Mouse (Mus musculus) liver, postnatal 0 days (tissue): ENCODE data around the gene Nln. TPM values are rescaled to one million over a fixed set of nuclear protein-coding genes. Genes with fewer than 3 reads are reported as not detected.

Experiments
- ATAC-seq: fragments of 200-750 bp; cut with Nextera tagmentation; 2 replicates; pipeline ENCODE4 v1.8.0; 2017; ENCODE audit warnings: mild to moderate bottlenecking, moderate library complexity
- DNase-seq: peaks from one replicate; pipeline ENCODE4 v3.0.0-alpha.2; 2016
- H3K27ac ChIP-seq: fragments of 300-500 bp; sonication (generic); 2 replicates; pipeline ENCODE4 v1.5.1; 2014; ENCODE audit warnings: antibody characterized with exemption, moderate library complexity, mild to moderate bottlenecking, low read depth
- H3K27me3 ChIP-seq: fragments of 300-500 bp; sonication (generic); 2 replicates; pipeline ENCODE4 v1.6.1; 2014; ENCODE audit warnings: low read length, control low read depth, mixed read lengths; ENCODE audit not compliant: insufficient read depth
- H3K36me3 ChIP-seq: fragments of 300-500 bp; sonication (generic); replicated peaks from 2 replicates; pipeline ENCODE4 v1.6.1; 2014; ENCODE audit warnings: mild to moderate bottlenecking, control low read depth, low read length, moderate library complexity, mixed read lengths; ENCODE audit not compliant: insufficient read depth
- H3K4me1 ChIP-seq: fragments of 300-500 bp; sonication (generic); 2 replicates; pipeline ENCODE4 v1.6.1; 2014; ENCODE audit warnings: antibody characterized with exemption, mild to moderate bottlenecking, control low read depth; ENCODE audit not compliant: insufficient read depth
- H3K4me2 ChIP-seq: fragments of 300-500 bp; sonication (generic); 2 replicates; pipeline ENCODE4 v1.6.1; 2014; ENCODE audit warnings: low read depth, mild to moderate bottlenecking, low read length, moderate library complexity, mixed read lengths
- H3K4me3 ChIP-seq: fragments of 300-500 bp; sonication (generic); 2 replicates; pipeline ENCODE4 v1.5.1; 2014; ENCODE audit warnings: low read depth, low read length
- H3K9ac ChIP-seq: fragments of 300-500 bp; sonication (generic); replicated peaks from 2 replicates; pipeline ENCODE4 v1.6.1; 2014; ENCODE audit warnings: mild to moderate bottlenecking, moderate library complexity
- H3K9me3 ChIP-seq: fragments of 300-500 bp; sonication (generic); 2 replicates; pipeline ENCODE4 v1.6.1; 2016; ENCODE audit warnings: mild to moderate bottlenecking, control low read depth, low read length, mixed read lengths
- CTCF ChIP-seq: sonication (generic); IDR thresholded peaks from 2 replicates; pipeline ENCODE4 v1.5.1; 2016; ENCODE audit warnings: antibody characterized with exemption, low read depth
- EP300 ChIP-seq: IDR thresholded peaks from 2 replicates; pipeline ENCODE4 v1.6.1; 2016; ENCODE audit warnings: antibody characterized with exemption, low read depth, mild to moderate bottlenecking
- WGBS: fragments of 180-500 bp; shearing (Covaris S2); extraction: QIAGEN DNeasy Blood & Tissue Kit; methylation state at CpG from one replicate; pipeline ENCODE4 v1.1.7; 2014; ENCODE audit not compliant: insufficient replicate concordance; 5-methylcytosine and 5-hydroxymethylcytosine counted together
- polyA plus RNA-seq: library from polyadenylated mRNA; unstranded; fragments of >200 nt; fragmentation: Nextera tagmentation; extraction: Ambion mirVana; gene quantifications from 2 replicates; pipeline ENCODE4 v1.2.1, GENCODE M21; 2015

Nln gene
- polyA plus RNA-seq, 1 experiment from 2014 or later: 40.4 TPM

- H3K9ac ChIP-seq: no peak overlapping the region
- 77% methylated on average over 4 of the region's 4 CpGs for WGBS
- H3K36me3 ChIP-seq: no peaks in the 10 kb centered on the region; the same call in 1 of the 2 replicates
These were observed 49.9 kb downstream of the Nln start for GRCm38 (mm10) chr13:104059536-104059935.

GRCm38 (mm10) chr13:104058761-104059160 is 50.7 kb downstream of the Nln start:
- Histone ChIP-seq H3K27me3 (no peaks in the 10 kb centered on the region), H3K4me2 (no peak overlapping the region), H3K27ac (no peak overlapping the region), H3K9ac (no peak overlapping the region), H3K4me3 (no peak overlapping the region), H3K9me3 (no peaks in the 10 kb centered on the region), H3K36me3 (no peaks in the 10 kb centered on the region), H3K4me1 (no peaks in the 10 kb centered on the region)
- ATAC-seq (no peak), DNase-seq (no peak)
- 82% methylated on average over 9 of the region's 9 CpGs for WGBS
- TF ChIP-seq CTCF: no peak
- no peak for TF ChIP-seq EP300

More at GRCm38 (mm10) chr13:104059536-104059935, 49.9 kb downstream of the Nln start:
- H3K27me3 ChIP-seq: no peaks in the 10 kb centered on the region
- no peaks in the 10 kb centered on the region for H3K9me3 ChIP-seq
- no peak for TF ChIP-seq EP300
- no peak for TF ChIP-seq CTCF
- H3K4me1 ChIP-seq: no peaks in the 10 kb centered on the region
- no peak overlapping the region for H3K4me3 ChIP-seq
- no peak for ATAC-seq
- no peak for DNase-seq
- H3K4me2 ChIP-seq: no peak overlapping the region
- no peak overlapping the region for H3K27ac ChIP-seq

- Histone ChIP-seq H3K4me1 (no peaks in the 10 kb centered on the region), H3K4me2 (no peak overlapping the region), H3K9ac (no peak overlapping the region), H3K9me3 (no peaks in the 10 kb centered on the region), H3K27ac (no peak overlapping the region), H3K4me3 (no peak overlapping the region), H3K36me3 (no peaks in the 10 kb centered on the region; the same call in 1 of the 2 replicates), H3K27me3 (no peaks in the 10 kb centered on the region)
- peak; percentile 53 for ATAC-seq
- DNase-seq: no peak
- 70% methylated on average over 9 of the region's 9 CpGs for WGBS
- TF ChIP-seq CTCF (no peak), EP300 (no peak)
These were observed 57.1 kb downstream of the Nln start for GRCm38 (mm10) chr13:104052271-104052753.

DNA sequence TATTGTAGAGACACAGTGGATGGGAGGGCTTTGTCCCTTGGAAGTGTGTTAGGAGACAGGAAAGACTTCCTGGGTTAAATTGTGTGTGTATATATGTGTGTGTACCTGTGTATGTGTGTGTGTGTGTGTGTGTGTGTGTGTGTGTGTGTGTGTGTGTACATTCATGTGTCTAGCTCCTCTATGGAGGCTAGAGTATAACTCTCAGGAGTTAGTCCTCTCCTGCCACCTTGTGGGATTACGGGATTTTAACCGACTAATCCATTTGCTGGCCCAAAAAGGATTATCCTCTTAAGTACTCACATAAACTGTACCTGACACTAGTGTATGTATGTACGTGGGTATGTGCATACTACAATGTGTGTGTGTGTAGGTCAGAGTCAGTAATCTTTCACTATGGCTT is 60.6 kb downstream of the Nln start:
- no peaks in the 10 kb centered on the region; the same call in none of the 2 replicates for H3K36me3 ChIP-seq
- no peaks in the 10 kb centered on the region for H3K9me3 ChIP-seq
- H3K4me3 ChIP-seq: no peak overlapping the region
- TF ChIP-seq EP300 (no peak), CTCF (peak; percentile 59)
- no peak for DNase-seq
- 62% methylated on average over 3 of the region's 3 CpGs for WGBS
- no peak overlapping the region for H3K4me2 ChIP-seq
- H3K4me1 ChIP-seq: 0 out of 2 replicates have a peak, but pooled peaks cover 2% of the 10 kb centered on the region
- H3K27me3 ChIP-seq: no peaks in the 10 kb centered on the region
- no peak overlapping the region for H3K9ac ChIP-seq
- ATAC-seq: peak; percentile 42; the same call in 1 of the 2 replicates
- H3K27ac ChIP-seq: no peak overlapping the region

DNA sequence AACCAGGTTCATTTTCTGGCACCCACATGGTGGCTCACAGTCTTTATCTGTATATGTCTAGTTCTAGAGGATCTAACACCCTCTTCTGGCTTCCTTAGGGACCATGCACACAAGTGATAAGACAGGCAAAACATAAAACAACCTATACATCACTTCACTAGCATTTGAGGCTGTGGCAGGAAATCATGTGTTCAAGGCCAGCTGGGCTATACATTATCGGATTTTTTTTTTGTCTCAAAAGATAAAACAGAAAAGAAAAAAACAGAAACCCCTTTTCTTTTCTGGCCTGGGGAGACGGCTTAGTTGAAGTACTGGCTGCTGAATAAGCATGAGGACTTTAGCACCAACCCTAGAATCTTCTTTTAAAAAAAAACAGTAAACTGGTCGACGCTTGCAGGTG is 64.3 kb downstream of the Nln start:
- no peak overlapping the region for H3K9ac ChIP-seq
- WGBS: 31% methylated on average over 4 of the region's 4 CpGs
- no peaks in the 10 kb centered on the region for H3K9me3 ChIP-seq
- H3K36me3 ChIP-seq: no peaks in the 10 kb centered on the region; the same call in none of the 2 replicates
- H3K4me1 ChIP-seq: peaks cover 5% of the 10 kb centered on the region; the same call in 1 of the 2 replicates
- TF ChIP-seq EP300: no peak
- peak; percentile 18; the same call in 1 of the 2 replicates for TF ChIP-seq CTCF
- H3K27me3 ChIP-seq: no peaks in the 10 kb centered on the region
- DNase-seq (no peak), ATAC-seq (0 out of 2 replicates have a peak, but pooled peaks have one; percentile 27)
- no peak overlapping the region for H3K27ac ChIP-seq
- no peak overlapping the region for H3K4me3 ChIP-seq
- H3K4me2 ChIP-seq: no peak overlapping the region

DNA sequence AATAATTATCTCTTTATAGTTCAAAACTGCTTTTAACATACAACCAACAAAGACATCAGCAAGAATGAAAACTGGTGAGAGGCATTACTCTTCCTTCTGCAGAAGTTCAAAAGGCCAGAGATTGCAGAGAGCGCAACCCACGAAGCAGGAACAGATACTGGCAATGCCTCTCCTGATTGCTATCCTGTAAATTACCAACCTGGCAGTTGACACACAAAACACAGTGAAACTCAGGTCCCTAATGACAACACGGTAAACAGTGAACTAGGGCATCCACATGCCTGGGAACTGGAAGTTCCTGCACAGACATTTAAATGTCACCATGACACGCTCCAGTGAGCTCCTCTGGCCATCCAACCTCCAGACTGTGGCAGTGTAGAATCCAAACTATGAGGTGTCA is 65.1 kb downstream of the Nln start:
- no peaks in the 10 kb centered on the region for H3K27me3 ChIP-seq
- WGBS: 51% methylated on average over 4 of the region's 4 CpGs
- no peak for TF ChIP-seq CTCF
- TF ChIP-seq EP300: no peak
- no peak overlapping the region for H3K4me2 ChIP-seq
- ATAC-seq: peak; percentile 45; the same call in 1 of the 2 replicates
- no peak overlapping the region for H3K9ac ChIP-seq
- no peaks in the 10 kb centered on the region for H3K9me3 ChIP-seq
- no peak for DNase-seq
- peaks cover 12% of the 10 kb centered on the region; the same call in 1 of the 2 replicates for H3K4me1 ChIP-seq
- no peaks in the 10 kb centered on the region; the same call in none of the 2 replicates for H3K36me3 ChIP-seq
- H3K27ac ChIP-seq: no peak overlapping the region
- no peak overlapping the region for H3K4me3 ChIP-seq
